Comparison of ENCODE assay signal across 14 mouse cellular contexts in genomic region chr14:44008021-44008420, GRCm38 (mm10). TPM values are rescaled to one million over a fixed set of nuclear protein-coding genes. Genes with fewer than 3 reads are reported as not detected.
"Had no signal": no experiment of that assay in that cellular context is flagged by ENCODE, and none has a peak within 500 bp of the region (broad histone marks: within the 10 kb centered on the region; RNA-seq: fewer than 3 reads in every experiment).

No protein-coding gene starts in this region.

RNA-seq across cellular contexts. Expression of gene Ang6, which starts 6.0 kb away (rescaled TPM):
- total RNA-seq: neutrophil, adult 5-6 weeks had no signal
- polyA plus RNA-seq: neural tube, embryonic 13.5 days; neural tube, embryonic 14.5 days; neural tube, embryonic 15.5 days; small intestine, adult 2 months; spleen, adult 2 months; stomach, embryonic 14.5 days; stomach, embryonic 15.5 days; stomach, embryonic 16.5 days; stomach, postnatal 0 days; testis, adult 2 months; thymus, adult 2 months; thymus, postnatal 0 days; urinary bladder, adult 2 months had no signal

RNA-seq across cellular contexts. Expression of gene Ang5, which starts 51.2 kb away (rescaled TPM):
- total RNA-seq: neutrophil, adult 5-6 weeks had no signal
- polyA plus RNA-seq: neural tube, embryonic 13.5 days; neural tube, embryonic 14.5 days; neural tube, embryonic 15.5 days; small intestine, adult 2 months; spleen, adult 2 months; stomach, embryonic 14.5 days; stomach, embryonic 15.5 days; stomach, embryonic 16.5 days; stomach, postnatal 0 days; testis, adult 2 months; thymus, adult 2 months; thymus, postnatal 0 days; urinary bladder, adult 2 months had no signal
